Mouse (Mus musculus) splenic B cell, adult 2 months (primary cell): ENCODE measurements at regions not wholly inside any gene's neighbourhood (a gene's known extent, or its start where the extent isn't known, plus 50 kb on each side); places are given as distances from the start of the nearest gene placed in this dataset.

Source experiments
- DNase-seq: peaks from one replicate; pipeline ENCODE4 v3.0.0-alpha.2; 2011; ENCODE audit warnings: low read depth, low spot score
- H3K27me3 ChIP-seq: 2 replicates; pipeline ENCODE4 v1.6.1; 2012; ENCODE audit warnings: mild to moderate bottlenecking, low read length, moderate library complexity, mixed read lengths; ENCODE audit not compliant: control insufficient read depth, poor library complexity, insufficient read depth, severe bottlenecking
- H3K36me3 ChIP-seq: 2 replicates; pipeline ENCODE4 v1.6.1; 2012; ENCODE audit warnings: mild to moderate bottlenecking, low read length, moderate library complexity, mixed read lengths; ENCODE audit not compliant: control insufficient read depth, poor library complexity, insufficient read depth, severe bottlenecking

DNA sequence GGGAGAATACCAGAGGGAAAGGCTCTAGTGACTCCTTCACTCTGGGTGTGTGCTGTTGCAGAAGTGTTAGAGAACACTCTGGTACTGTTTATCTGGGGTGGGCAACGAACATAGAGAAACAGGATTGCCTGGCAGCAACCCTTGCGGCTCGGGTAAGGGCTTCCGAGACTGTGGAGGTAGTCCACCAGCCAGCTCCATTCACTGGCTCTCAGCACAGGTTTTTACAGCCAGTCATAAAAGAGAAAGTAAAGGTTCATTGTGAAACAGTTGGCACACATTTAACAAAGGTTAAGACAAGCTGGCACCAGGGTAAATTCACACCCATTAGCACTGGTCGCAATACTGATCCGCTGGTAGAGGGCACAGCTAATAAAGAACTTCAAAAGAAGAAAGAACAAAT, 110.5 kb upstream of the Lef1 start:
- no peak for DNase-seq
- no peaks in the 10 kb centered on the region for H3K27me3 ChIP-seq
- H3K36me3 ChIP-seq: no peaks in the 10 kb centered on the region

DNA sequence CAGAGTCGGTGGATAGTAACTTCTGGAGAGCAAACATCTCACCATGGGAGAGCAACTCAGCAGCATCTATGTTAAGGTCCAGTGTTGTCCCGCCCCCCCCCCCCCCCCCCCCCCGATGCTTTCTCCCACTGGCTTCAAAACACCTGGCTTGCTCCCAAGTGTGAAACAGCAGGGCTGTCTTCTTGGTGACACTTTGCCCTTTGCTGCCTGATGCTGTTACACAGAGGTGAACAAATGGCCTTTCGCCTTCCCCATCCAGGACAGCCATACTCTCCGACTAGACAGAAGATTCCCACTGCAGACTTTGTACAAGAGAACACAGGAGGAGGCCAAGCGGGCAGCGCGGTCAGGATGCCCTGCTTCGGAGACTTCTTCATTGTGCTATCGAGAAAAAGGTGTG, 111.8 kb upstream of the Lef1 start:
- Histone ChIP-seq H3K36me3 (no peaks in the 10 kb centered on the region), H3K27me3 (no peaks in the 10 kb centered on the region)
- no peak for DNase-seq

DNA sequence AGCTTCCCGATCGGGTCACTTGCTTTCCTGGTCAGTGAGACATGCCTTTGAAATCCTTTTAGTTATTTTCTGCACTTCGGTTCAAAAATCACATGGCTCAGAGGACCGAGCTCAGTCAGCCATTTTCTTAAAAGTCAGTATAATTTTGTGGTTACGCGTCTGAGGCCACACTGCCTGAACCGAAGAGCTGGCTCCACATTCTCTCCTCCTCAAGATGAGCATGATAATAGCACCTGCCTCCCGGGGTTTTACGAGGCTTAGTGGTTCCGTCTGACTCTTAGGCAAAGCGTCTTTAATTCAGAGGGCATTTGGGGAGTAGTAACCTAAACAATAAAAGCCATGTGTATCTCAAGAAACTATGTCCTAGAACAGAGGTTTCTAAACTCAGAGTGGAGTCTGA, 113.5 kb upstream of the Lef1 start:
- Histone ChIP-seq H3K36me3 (no peaks in the 10 kb centered on the region), H3K27me3 (no peaks in the 10 kb centered on the region)
- DNase-seq: no peak

DNA sequence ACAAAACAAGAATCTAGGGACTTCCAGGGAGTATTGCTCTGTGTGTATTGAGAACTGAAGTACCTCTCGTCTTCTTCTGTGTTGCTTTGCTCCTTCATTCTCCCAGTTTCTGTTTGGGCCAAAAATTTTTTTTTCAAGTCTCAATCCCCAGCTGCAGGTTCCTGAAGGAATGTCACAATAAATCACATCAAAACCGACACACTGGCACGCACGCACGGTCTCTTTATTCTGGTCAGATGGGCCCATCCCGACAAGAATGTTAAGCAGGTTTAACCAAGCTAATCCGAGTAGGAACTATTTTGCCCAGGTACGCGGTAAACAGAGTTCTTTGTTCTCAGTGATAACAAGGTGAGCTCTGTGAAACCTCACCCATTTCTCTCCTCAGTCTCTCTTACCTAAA, 118.3 kb upstream of the Lef1 start:
- H3K27me3 ChIP-seq: no peaks in the 10 kb centered on the region
- H3K36me3 ChIP-seq: no peaks in the 10 kb centered on the region
- DNase-seq: no peak

DNA sequence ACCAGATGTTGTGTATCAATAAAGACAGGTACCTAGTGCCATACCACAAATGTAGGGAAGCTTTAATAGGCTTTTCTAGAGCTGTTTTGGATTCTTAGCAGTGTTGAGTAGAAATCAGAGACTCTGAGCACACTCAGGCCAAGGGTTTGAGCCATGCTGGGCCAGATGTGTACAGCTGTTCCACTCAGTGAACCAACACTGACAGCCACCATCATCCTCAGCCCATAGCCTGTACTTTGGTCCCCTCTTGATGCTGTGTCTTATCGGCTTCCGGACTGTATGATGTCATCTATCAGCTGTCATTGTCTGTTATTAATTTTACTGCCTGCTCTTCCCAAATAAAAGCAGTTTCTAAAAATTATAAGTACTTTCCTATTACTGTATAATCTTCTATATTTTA, 123.6 kb upstream of the Lef1 start:
- H3K36me3 ChIP-seq: no peaks in the 10 kb centered on the region
- no peak for DNase-seq
- no peaks in the 10 kb centered on the region for H3K27me3 ChIP-seq

DNA sequence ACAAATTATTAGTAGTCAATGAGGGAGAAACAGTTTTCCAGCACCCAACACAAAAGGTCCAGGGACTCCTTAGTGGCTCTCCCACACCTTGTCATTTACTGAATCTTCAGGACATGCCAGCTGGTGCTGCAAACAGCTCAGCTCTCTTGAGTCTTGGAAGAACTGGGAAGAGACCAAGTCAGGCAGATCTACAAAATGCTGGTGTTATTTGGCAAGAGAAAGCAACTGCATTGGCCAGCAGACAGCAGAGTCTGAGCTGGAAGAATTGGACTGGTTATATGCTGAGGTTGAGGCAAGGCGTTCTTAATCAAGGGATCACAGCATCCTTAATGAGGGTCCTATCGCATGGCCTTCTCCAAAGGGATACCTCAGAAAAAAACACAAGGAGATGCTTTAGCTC, 124.2 kb upstream of the Lef1 start:
- Histone ChIP-seq H3K27me3 (no peaks in the 10 kb centered on the region), H3K36me3 (no peaks in the 10 kb centered on the region)
- no peak for DNase-seq

DNA sequence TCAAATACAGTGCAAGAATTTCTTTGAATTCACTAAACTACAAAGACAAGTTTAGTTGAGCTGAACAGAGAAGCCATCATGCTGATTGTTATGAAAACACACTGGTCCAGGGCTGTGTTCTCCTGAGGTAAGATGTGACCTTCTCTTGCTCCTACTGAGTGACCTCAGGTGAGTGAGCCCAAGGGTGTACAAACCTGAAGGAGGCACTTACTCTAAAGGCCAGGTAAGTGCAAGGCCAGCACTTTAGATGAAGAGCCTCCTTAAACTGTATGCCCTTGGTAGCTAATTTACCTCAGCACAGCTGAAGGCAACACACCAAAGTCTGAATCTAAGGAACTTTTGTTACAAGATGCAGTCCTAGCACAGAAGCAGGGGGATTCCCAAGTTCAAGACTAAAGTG, 128.7 kb upstream of the Lef1 start:
- H3K36me3 ChIP-seq: no peaks in the 10 kb centered on the region
- H3K27me3 ChIP-seq: no peaks in the 10 kb centered on the region
- DNase-seq: no peak

DNA sequence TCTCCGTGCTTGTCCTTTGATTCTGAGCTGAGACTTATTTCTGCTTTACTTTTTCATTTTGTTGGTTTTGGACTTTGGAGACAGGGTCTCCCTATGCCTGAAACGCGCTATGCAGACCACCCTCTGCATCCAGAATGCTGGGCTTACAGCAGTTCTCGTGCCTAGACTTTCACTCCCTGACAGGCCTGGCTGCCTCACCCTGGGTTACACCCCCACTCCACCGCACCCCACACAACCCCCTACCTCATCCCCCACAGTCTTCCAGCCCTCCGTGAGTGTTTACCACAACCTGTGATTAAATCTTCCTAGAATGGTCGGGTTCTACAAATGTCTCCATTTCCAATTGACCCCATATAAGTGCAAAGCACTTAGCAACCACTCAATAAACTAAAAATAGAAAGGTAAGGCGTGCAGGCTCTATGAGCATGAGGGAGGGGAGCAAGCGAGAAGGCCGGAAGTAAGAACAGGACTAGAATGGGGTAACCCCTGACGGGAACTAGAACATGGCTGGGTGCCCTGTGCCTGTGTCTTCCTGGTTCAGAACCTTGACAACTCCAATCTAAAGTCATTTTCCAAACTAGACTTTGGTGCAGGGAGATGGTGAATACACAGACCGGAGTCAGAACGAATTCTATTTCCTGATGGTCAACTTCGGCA, 131.2 kb upstream of the Lef1 start:
- no peak for DNase-seq
- H3K27me3 ChIP-seq: no peaks in the 10 kb centered on the region
- no peaks in the 10 kb centered on the region for H3K36me3 ChIP-seq

DNA sequence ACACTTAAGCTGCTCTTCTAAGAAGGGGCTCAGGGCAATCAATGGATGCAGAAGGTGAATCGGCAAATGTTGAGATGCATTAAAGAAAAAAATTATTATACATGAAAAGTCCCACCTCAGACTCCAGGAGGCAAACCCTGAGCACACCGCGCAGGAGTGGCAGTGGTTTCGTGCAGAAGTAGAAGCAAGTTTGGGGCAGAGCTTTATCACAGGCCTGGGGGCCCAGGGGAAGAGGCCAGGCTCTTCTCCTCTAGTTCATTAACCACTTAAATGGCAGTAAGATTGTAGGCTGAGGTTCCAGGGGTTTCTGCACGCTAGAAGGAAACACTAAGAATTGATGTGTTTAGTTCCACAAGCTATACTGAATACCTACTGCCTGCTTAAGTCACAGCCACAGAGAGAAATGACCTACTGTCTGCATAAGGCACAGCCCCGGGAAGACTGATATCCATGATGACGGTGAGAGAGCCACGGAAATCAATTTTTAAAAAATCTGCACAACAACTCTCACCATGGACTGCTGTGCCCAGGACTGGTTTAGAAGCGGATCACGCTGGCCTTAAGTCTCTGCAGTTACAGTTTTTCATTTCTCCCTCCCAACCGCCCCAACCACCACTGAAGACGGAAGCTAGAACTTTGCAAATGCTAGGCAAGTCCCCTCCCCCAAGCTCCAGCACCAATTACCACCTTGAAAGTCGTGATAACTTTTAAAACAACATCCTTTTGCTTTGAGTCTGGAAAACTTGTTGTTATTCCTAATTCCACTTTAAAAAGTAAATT, 132.2 kb upstream of the Lef1 start:
- Histone ChIP-seq H3K27me3 (no peaks in the 10 kb centered on the region), H3K36me3 (no peaks in the 10 kb centered on the region)
- no peak for DNase-seq

DNA sequence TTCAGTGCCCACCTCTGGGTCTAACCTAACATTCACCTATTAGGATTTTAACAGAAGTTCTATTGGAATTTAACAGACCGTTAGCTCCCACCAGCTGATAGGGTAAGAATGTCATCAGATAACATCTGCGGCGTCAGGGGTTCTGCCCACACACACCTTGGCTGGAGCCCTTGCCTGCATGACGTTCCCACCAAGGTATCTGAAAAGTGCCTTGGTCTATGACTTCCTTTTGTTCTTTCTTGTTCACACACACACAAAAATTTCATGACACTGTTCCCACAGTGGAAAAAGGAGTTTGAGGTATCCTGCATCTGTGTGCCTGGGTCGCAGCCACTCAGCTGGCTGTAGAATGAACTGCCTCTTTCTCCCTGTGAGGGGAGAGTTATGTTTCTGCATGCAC, 134.1 kb upstream of the Lef1 start:
- Histone ChIP-seq H3K27me3 (no peaks in the 10 kb centered on the region), H3K36me3 (no peaks in the 10 kb centered on the region)
- no peak for DNase-seq

DNA sequence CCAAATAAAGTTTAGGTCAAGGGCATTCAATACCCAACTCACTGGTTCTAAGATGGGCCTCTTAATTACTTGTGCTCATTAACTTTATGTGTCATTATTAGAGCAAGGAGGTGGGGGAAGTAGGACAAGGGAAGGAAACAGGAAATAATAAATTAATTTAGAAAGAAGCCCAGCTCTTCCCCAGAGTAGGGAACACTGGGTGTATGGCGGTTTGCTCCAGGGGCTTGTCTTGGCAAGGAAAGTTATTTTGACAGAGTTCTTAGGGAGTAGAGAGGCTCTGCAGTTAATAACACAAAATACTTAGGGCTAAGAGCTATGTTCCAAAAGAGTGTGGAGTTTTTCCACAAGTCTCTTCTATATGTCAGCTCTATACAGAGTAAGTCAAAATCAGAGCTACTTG, 135.0 kb upstream of the Lef1 start:
- Histone ChIP-seq H3K27me3 (no peaks in the 10 kb centered on the region), H3K36me3 (no peaks in the 10 kb centered on the region)
- DNase-seq: no peak

DNA sequence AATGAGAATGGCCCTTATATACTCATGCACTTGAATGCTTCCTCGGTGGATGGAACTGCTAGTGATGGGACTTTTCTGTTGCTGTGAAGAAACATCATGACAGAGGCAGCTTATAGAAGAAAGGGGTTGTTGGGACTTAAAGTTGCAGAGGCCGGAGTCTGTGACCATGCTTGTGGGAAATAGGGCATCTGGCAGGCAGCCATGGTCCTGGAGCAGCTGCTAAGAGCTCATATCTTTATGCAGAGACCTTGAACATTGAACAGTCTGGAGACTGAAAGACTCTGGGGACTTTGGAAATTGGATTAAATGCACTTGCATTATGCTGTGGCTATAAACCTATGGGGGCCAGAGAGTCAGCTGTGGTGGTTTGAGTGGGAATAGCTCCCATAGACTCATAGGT, 138.1 kb upstream of the Lef1 start:
- Histone ChIP-seq H3K27me3 (no peaks in the 10 kb centered on the region), H3K36me3 (no peaks in the 10 kb centered on the region)
- DNase-seq: no peak

DNA sequence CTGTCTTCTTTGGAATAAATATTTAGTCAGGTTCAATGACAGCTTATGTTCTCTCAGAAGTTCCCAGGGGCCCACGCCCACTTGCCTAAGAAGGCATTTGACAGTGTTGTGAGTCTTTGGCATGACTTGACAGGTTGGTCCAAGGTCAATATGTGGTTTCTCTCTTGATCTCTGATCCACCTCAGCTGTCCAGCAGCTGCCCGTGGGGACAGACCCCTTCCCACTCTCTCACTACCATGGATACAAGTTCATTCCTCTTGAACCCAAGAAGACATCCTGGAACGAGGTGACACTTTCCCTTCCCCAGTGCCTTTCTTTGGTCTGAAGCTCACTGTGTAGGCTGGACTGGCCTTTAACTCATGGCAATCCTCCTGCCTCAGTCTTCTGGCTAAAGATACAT, 145.0 kb upstream of the Lef1 start:
- no peak for DNase-seq
- no peaks in the 10 kb centered on the region for H3K27me3 ChIP-seq
- no peaks in the 10 kb centered on the region for H3K36me3 ChIP-seq

DNA sequence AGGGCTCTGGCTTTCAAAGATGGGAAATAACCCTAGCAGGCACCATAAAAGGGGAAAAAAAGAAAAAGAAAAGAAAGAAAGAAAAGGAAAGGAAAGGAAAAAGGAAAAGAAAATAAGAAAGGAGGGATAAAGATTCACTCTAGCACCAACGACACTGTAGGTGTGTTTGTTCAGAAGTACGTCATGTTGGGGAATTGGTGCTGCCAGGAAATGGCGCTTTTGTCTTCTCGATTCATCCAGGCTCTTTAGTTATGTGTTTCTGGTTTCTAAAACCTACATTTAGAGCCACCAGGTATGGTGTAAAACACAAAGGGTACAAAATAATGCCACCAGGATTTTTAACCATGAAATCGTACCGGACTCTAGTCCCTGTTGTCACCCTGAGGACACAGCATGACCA, 146.2 kb upstream of the Lef1 start:
- Histone ChIP-seq H3K36me3 (no peaks in the 10 kb centered on the region), H3K27me3 (no peaks in the 10 kb centered on the region)
- DNase-seq: no peak

DNA sequence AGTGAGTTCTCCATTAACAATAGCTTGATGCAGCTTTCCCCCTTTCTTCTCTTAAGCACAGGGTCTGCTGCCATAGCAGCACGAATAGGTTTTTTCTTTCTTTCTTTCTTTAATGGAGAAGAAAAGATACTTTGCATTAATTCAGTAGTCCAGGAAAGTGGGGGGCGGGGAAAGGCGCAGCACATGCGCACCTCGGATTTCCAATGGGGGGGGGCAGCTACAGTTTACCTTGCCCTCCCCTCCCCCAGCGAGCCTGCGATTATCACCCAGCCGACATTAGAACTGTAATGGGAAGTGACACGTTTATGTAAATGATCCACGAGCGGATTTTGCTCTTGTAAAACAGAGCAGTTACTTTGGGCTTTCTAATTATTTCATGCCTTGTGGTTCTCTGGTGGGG, 146.6 kb upstream of the Lef1 start:
- Histone ChIP-seq H3K27me3 (no peaks in the 10 kb centered on the region), H3K36me3 (no peaks in the 10 kb centered on the region)
- peak; percentile 42 for DNase-seq
